Mouse (Mus musculus) central nervous system, embryonic 11.5 days (tissue): ENCODE results near the gene Zfp937. TPM values are rescaled to one million over a fixed set of nuclear protein-coding genes. Genes with fewer than 3 reads are reported as not detected.

Experiments used
- polyA plus RNA-seq: library from polyadenylated mRNA; depleted of rRNA; stranded (reverse); fragments of >200 nt; gene quantifications from 2 replicates; pipeline ENCODE4 v1.2.3, GENCODE M21; 2012; rRNA removed

Gene Zfp937
- polyA plus RNA-seq, result 2.3 and 4.1 TPM in 2 replicates

GRCm38 (mm10) chr2:150217600-150218362 is at the start of gene Zfp937:
Gene Zfp937 (plus strand): TSS chr2:150218073.

DNA sequence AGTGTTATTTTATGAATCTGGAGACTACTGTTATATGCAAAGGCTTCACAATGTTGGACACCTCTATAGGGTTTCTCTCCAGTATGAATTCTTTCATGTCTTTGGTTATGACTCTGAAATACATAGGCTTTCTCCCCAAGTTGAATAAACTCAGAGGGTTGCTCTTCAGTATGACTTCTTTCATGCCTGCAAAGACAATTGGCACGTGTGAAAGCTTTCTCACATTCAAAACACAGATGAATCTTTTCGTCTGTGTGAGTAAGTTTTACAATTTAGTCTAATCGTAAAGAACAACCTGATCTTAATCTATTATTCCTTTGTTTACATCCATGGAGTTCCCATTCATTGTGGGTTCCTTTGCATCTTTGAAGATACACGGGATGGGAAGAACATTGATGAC is 38.3 kb upstream of the Zfp937 start, which contains the start of gene Gm10770:
TSS of gene Gm10770 (minus strand) at position 101 of the 400 bp plus-strand sequence.

DNA sequence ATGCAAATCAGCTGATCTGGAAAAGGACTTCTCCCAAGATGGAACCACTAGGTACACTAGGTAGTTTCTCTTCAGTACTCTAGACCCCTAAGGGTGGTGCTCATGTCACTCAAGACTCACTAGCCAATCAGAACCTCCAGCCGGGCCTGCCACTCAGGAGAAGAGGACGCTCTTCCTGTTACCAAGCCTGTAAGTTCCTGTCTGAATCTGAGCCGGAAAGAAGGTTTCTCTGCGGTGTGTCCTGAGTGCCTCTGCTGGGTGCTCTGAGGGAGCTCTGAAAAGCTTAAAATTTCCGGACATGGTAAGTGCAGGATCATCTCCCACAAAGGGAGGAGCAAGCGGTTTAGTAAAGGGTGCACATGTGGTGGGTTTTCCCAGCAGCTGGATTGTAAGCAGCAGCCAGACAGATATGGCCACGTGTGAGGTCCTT is 36.3 kb upstream of the Zfp937 start, which contains the start of gene Gm14139:
TSS of gene Gm14139 (plus strand) at position 186 of the 430 bp plus-strand sequence.

DNA sequence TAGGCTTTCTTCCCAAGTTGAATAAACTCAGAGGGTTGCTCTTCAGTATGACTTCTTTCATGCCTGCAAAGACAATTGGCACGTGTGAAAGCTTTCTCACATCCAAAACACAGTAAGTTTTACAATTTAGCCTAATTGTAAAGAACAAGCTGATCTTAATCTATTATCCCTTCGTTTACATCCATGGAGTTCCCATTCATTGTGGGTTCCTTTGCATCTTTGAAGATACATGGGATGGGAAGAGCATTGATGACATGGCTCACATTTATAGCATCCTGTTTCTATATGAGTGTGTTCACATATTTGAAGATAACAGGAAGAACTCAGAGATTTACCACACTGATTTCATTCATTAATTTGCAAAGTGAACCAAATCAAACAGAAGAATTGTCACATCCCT is 37.6 kb downstream of the Zfp937 start, which contains the start of gene Gm21994:
TSS of gene Gm21994 (minus strand) at position 101 of the 400 bp plus-strand sequence.

DNA sequence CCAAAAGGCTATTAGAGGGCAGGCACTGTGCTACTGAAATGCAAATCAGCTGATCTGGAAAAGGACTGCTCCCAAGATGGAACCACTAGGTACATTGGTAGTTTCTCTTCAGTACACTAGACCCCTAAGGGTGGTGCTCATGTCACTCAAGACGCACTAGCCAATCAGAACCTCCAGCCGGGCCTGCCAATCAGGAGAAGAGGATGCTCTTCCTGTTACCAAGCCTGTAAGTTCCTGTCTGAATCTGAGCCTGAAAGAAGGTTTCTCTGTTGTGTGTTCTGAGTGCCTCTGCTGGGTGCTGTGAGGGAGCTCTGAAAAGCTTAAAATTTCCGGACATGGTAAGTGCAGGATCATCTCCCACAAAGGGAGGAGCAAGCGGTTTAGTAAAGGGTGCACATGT is 39.4 kb downstream of the Zfp937 start, which contains the start of gene Gm14124:
TSS of gene Gm14124 (plus strand) at position 227 of the 400 bp plus-strand sequence.

Other genes with a start within 250 kb of the Zfp937 start
- gene Zfp120, start 81.4 kb upstream of the Zfp937 start, polyA plus RNA-seq, result 3.2 and 4.1 TPM in 2 replicates
- gene Gm10770, start 38.4 kb upstream of the Zfp937 start, polyA plus RNA-seq, result not detected in 2 replicates
- gene Gm14139, start 36.3 kb upstream of the Zfp937 start, polyA plus RNA-seq, result 0.04 TPM in 1 of 2 replicates, not detected in the other
- 0.68 and 2.5 TPM in 2 replicates for gene Gm21994, start 37.5 kb downstream of the Zfp937 start, polyA plus RNA-seq
- 0.06 TPM in 1 of 2 replicates, not detected in the other for gene Gm14124, start 39.4 kb downstream of the Zfp937 start, polyA plus RNA-seq
- 0.73 TPM in 1 of 2 replicates, not detected in the other for gene Gm10130, start 105.6 kb downstream of the Zfp937 start, polyA plus RNA-seq
- gene 3300002I08Rik, start 144.7 kb downstream of the Zfp937 start, polyA plus RNA-seq, result 3.1 and 4.2 TPM in 2 replicates
- gene Zfp442, start 233.4 kb downstream of the Zfp937 start, polyA plus RNA-seq, result 1.5 and 2.7 TPM in 2 replicates